Mouse (Mus musculus) C2C12 (cell line): ENCODE measurements around the gene Atxn1.

ENCODE experiments used
- CEBPB ChIP-seq: IDR thresholded peaks from one replicate; pipeline ENCODE4 v1.6.1; 2011; ENCODE audit warnings: low read depth, mild to moderate bottlenecking, control low read depth, moderate library complexity
- CTCF ChIP-seq: IDR thresholded peaks from one replicate; pipeline ENCODE4 v1.5.1; 2011; ENCODE audit not compliant: control insufficient read depth, insufficient read depth, insufficient read length
- MAX ChIP-seq: IDR thresholded peaks from one replicate; pipeline ENCODE4 v1.6.1; 2011; ENCODE audit warnings: mild to moderate bottlenecking, control low read depth
- MYOD1 ChIP-seq: IDR thresholded peaks from one replicate; pipeline ENCODE4 v1.6.1; 2011; ENCODE audit warnings: low read depth; ENCODE audit not compliant: control insufficient read depth, insufficient read length
- MYOG ChIP-seq: IDR thresholded peaks from one replicate; pipeline ENCODE4 v1.6.1; 2011; ENCODE audit not compliant: control insufficient read depth, insufficient read length; ENCODE audit errors: extremely low read depth
- USF1 ChIP-seq: IDR thresholded peaks from one replicate; pipeline ENCODE4 v1.6.1; 2011; ENCODE audit warnings: low read depth, mild to moderate bottlenecking, control low read depth, moderate library complexity

- TF ChIP-seq CTCF (no peak), MAX (no peak), USF1 (no peak), MYOG (no peak), MYOD1 (no peak), CEBPB (no peak)
Measured at GRCm38 (mm10) chr13:45806600-45807525, 157.9 kb downstream of the Atxn1 start.
